Mouse (Mus musculus) gonadal fat pad, adult 2 months (tissue): ENCODE results near the gene Syne3. TPM values are rescaled to one million over a fixed set of nuclear protein-coding genes. Genes with fewer than 3 reads are reported as not detected.

Experiments
- DNase-seq: peaks from one replicate; pipeline ENCODE4 v3.0.0-alpha.2; 2012; ENCODE audit warnings: low read depth
- polyA plus RNA-seq: library from polyadenylated mRNA; depleted of rRNA; stranded (reverse); fragments of >200 nt; gene quantifications from 2 replicates; pipeline ENCODE4 v1.2.3, GENCODE M21; 2012

Syne3 gene
- polyA plus RNA-seq, 1 experiment, result 3.4 TPM

DNA sequence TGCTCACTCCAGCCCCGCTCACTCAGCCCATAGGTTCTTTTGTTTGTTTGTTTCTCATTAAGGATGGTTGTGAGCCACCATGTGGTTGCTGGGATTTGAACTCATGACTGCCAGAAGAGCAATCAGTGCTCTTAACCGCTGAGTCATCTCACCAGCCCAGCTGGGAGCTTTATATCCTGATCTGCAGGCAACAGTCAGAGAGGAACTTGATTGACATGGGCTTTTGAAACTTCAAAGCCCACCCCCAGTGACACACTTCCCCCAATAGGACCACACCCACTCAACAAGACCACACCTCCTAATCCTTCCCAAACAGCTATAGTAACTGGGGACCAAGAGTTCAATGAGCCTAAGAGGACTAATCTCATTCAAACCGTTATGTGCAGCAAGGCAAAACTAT lies 85.1 kb downstream of the Syne3 start:
- DNase-seq, result no peak

DNA sequence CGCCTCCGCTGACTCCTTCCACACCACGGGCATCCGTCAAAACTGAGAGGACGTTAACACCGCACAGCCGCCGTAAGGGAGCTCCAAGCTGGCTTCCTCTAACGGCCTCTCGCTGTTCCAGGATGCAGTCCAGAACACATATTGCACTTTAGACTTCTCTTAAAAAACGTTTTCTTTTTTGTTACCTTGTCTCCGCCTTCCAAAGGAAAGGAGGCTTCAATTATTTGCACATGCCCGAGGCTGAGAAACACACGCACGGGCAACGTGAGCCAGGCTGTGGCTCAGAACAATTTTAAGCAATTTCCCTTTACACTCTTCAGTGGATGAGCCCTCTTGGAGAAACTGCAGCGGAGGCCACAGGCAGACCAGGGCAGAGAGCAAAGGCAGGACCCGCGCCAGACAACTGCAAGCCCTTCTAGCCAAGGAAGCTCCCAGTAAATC lies 85.6 kb downstream of the Syne3 start:
- DNase-seq, result no peak

DNA sequence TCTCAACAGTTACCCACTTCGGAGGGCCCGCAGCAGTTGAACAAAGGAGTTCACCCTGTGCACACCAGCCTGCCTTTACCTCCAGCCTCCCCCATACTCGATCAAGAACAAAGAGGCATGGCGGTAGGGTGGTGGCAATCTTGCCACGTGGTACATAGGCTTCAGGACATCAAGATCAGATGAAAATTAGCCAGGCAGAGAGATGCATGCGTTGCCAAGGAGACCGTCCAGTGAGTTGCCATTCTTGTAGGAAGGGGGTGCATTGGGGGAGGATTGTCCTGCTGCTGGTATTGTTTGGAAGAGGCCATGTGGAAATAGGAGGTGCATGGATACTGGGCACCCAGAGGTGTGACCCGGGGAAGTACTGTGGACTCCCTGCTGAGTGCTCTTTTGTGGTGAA lies 87.0 kb downstream of the Syne3 start:
- no peak for DNase-seq

DNA sequence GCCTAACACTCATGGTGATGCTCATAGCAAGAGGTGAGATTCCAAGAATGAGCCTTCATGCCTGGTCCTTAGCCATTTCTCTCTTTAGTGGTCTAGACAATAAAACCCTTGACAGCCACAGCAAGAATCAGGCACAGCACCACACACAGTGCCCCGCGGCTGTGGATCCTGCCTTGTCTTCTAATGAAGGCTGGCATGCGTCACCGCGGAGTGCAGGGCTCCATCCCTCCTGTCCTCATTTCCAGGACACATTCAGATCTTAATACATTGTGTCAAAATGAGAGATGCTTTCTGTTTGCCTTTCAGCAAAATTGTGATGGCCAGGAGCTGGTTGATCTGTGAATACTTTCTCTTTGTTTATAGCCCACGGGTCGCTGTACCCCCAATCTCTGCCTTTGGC lies 88.5 kb downstream of the Syne3 start:
- no peak for DNase-seq

DNA sequence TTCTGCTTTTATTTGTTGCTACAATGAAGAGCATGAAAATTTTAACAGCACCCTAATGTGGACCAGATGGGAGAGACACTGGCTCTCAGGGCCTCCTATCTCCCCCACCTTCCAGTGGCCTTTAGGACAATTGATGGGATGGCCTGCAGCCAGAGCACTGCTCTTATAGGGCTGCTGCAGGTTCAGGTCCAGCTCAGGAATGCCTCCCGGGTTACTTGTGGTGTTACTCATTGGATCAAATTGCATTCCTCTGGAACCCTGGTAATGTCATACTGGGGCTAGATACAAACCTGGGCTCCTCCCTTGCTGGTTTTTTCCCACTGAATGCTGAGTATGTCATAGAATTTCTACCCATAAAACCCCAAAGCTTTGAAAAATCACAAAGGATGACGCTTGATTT lies 90.4 kb downstream of the Syne3 start:
- DNase-seq, result no peak

DNA sequence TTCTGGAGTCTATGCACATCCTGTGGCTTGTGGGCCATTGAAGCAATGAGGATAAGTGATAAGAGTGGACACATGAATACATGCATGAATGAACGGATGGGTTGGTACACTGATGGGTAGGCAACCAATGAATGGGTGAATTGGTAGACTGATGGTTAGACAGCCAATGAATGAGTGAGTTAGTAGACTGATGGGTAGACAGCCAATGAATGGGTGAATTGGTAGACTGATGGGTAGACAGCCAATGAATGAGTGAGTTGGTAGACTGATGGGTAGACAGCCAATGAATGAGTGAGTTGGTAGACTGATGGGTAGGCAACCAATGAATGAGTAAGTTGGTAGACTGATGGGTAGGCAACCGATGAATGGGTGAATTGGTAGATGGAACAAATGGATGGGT lies 91.7 kb downstream of the Syne3 start:
- DNase-seq, result no peak

DNA sequence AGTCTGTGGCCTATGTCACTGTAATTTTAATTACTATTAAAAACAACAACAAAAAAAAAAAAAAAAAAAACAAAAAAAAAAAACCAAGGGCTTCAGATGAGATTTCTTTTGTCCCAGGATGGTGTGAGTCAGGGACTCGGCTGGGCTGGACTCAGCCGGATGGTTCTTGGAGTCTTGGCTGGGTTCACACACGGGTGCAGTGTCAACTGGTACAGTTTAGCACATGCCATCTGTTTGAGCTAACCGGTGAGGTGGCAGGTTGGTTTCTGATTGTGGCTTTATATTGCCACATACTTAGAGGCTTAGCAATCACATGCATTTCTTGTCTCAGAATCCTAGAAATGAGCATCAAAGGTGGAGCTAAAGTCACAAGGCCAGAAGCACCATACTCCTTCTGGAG lies 92.3 kb downstream of the Syne3 start:
- DNase-seq, result no peak

DNA sequence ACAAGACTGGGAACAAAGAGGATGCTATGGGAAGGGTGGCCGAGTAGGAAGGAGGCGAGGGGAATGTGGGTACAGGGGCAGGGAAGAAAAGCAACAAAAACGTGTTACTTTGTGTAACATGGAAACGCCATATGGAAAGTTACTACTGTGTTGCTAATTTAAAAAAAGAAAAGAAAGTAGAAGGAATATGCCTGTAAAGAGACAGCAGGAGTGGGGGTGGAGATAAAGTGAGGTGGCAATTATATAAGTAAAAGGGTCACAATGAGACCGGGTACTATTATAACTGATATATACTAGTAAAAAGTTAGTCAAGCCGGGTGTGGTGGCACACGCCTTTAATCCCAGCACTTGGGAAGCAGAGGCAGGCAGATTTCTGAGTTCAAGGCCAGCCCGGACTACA lies 92.8 kb downstream of the Syne3 start:
- DNase-seq, result no peak

DNA sequence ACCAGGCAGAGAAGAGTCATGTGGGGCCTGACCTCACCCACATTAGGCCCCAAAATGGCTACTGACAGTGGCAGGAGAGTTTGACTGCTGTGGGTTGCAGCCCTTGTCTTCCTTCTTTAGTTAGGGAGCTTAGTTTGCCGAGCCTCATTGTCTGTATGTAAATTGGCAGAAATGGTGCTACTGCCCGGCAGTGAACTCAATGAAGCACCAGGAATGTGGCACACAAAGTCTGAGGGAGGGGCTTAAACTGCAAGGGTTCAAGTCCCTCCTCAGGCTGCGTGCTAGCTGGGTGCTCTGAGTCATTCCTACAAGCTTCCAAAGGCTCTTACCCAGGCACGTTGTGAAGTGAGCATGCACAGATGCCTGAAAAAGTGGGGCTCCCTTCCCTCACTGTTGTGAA lies 93.9 kb downstream of the Syne3 start:
- no peak for DNase-seq

DNA sequence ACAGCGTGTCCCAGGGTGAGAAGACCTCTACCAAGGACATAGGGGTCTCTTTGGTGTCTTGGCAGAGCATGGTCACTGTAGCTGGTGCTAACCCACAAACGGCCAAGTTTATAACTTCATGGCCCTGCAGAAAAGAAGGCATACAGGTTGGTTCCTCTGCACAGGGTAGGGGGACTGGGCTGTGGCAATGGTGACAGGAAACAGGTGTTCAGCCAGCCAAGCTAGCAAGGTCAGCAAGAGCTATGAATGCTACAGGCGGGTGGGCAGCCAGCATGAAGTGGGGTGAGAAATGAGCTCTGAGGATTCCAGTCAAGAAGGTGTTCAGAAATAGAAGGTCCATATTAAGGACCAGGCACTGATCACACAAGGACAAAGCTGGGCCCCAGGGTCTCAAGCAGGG lies 96.6 kb downstream of the Syne3 start:
- no peak for DNase-seq

DNA sequence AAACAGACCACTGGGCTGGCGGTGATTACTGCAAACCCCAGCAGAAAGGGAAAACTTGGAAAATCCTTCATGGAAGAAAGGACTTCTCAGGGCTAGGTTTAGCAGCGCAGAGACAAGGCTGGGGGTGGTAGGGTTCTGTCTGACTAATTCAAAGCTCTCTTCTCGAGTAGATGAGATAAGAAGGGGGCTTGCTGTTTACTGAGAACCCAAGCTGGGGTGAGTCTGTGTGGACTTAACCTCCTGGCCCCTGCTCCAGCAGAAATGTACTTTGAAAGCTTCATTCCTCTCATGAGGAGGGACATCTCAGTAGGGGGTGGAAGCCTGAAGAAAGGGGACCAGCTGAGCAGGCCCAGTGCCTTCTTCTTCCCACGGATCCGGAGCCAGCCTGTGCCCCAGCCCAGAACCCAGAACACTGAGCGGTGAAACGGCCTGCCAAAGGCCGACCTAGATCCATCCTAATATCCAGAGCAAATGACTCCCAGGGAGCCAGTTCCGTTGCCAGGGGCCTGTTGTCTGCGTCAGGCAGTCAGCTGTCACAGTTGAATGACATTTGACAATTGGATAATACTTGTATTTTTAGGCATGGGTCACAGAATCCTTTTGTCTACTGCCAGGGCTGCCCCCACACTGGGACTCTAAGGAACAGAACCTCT lies 97.2 kb downstream of the Syne3 start:
- no peak for DNase-seq

DNA sequence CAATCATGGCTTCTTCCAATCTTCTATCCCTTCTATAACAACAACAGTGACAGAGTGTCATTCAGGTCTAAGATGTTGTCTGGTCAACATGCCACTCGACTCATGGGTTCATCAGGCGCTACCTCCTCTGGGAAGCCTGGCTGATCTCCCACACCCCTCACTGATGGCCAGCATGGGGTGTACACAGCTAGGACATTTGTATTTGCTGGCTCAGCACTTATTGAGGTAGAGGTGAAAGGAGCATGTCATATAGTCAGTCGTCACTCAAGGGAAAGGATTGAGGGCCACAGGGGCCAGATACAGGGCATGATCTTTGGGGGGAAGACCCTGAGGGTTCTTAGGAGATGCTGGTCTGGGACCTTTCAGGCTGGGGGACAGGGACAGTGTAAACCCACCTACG lies 99.9 kb downstream of the Syne3 start:
- DNase-seq, result no peak

DNA sequence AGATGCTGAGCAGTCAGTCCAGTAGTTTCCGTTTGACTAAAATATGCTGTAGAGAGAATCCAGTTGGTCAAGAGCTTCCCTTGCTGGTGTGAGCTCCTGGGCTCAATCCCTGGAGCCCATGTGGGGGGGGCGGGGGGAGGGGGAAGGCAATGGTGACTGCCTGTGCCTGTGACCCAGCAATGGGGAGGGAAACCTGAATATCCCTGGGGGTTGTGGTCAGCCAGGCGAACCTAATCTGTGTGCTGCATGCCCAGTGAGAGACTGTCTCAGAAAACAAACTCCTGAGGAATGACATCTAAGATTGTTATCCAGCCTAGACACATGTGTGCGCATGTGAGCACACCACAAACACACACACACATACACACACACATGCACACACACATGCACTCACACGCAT lies 100.6 kb downstream of the Syne3 start:
- DNase-seq, result no peak

DNA sequence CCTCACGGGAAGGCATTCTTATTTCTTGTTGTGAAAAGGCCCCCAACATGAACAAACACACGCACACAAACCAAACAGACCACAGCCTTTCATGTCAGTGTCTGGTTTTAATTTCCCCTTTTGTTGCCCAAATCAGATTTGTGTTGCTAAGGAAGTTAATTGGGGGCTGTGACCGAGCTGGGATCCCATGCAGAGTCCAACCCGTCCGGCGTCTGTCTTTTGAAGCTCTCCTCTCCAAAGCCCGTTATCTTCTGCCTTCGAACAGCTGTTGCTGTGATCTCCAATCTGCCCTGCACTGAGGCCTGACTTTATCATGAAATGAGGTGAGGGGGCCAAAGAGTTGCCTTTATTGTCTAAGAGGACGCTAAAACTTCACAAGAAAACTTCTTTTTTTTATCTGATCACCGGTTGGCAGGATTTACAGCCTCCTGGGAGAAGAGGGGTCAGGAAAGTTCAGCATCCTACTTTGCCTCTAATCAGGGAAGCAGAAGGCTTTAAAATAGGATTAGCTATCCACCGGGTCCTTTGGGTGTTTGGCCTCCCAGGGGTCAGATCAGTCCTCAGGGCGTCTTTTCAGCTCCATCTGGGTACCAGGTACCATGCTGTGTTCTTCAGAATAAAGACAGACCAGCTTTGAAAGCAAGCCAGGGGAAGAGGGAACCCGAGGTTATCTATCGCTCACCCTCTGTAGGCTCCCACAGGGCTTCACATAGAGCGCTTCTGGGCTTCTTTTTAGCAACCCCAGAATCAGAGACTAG lies 101.4 kb downstream of the Syne3 start:
- no peak for DNase-seq

DNA sequence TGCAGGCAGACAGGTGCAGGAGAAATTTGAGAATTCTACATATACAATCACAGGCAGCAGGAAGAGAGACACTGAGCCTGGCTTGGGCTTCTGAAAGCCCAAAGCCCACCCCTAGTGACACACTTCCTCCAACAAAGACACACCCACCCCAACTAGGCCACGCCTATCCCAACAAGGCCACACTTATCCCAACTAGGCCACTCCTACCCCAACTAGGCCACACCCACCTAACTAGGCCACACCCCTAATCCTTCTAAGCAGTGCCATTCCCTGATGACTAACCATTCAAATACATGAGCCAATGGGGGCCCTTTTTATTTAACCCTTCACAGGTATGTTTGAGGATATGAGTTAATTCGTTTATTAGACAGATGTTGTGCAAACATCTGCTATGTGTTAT lies 102.5 kb downstream of the Syne3 start:
- no peak for DNase-seq

DNA sequence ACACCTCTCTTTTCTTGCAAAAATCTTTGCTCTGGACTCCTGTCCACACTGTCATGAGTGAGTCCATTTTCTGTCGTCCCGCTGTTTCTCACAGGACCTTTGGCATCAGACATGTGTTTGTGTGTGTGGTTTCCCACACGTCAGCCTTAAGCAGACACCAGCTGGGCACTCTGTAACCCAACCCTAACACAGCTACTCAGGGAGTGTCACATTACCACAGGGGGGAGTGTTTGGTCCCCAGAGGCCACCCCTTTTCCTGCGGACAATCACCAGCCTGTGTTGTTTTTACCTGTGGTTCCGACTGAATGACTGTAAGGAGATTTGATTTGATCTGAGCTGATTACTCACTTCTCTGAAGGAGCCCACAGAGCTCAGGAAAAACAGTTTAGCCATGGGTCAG lies 105.5 kb downstream of the Syne3 start:
- no peak for DNase-seq

DNA sequence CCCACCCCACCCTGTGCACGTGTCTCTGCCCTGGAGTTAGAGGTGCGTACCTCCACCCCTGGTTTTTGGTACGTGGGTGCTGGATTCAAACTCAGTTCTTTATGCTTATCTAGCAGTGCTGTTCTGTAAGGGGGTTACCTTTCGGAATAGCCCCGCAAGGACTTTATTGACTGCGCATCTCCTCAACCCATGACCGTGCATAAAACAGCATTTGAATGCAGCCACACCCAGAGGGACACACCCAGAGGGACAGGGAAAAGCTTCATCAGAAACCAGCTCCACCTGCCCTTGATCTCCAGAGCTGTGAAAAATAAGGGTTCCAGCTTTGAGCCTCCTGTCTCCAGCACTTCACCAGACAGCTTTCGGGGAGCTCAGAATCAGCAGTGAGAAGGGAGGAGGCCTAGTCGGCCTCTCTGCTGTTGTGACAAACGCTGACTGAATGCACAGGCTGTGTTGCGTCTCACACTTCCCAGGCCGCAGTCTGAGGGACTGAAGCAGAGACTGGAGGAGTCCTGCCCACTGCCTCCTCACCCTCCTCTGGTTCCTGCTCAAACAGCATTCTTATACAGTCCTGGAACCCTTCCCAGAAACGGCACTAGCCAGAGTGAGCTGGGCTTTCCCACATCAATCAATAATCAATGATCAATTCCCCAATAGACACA lies 107.1 kb downstream of the Syne3 start:
- DNase-seq, result no peak

DNA sequence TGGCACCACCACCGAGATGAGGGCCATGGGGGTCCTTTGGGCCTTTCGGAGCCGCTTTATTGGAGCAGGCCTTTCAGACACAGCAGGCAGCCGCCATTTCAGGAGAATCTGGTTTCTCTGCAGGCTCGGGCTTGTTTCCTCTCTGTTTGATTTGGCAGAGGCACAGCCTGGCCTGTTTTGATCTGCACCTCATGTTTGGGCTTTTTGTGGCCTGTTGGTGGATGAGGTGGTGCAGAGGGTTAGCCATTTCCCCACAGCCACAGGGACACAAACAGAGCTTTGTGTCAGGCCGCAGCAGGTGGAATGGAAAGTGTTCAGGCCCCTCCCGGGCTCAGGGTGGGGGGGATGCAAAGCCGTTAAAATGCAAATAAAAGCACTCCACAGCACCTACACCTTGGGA lies 108.3 kb downstream of the Syne3 start:
- peak; percentile 51 for DNase-seq

DNA sequence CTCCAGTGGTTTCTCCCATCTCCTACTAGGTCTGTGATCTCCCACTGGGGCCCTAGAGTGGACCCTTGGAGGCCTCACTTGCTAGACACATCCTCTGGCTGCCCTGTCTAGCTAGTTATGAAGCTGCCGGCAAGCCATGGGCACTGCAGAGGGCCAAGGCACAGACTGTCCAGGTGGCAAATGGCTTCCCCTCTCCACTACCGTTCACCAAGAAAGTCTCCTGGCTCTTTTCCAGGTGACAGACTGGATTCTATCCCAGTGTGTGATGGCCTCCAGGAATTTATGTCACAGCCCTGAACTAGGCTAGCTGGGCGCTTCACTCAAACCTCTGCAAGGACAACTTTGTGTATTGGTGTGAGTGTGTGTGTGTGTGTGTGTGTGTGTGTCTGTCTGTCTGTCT lies 109.8 kb downstream of the Syne3 start:
- no peak for DNase-seq

DNA sequence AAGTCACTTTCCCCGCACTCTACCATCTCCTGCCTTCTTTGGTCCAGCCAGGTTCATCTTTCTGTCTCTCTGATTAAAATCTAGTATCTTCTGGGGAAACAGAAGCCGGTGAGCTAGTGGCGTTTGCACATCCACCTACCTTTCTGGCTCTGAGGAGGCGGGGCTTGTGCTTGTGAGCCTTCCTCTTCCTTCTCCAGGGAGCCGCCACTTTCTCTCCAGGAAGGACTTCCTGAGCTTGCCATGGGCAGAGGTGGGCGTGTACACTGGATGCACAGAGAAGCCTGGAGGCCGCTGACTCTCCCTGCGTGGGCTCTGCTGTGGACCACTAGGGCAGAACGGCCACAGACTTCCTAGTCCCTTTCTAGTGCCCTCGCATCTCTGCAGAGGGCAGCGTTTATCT lies 110.4 kb downstream of the Syne3 start:
- DNase-seq, result no peak

DNA sequence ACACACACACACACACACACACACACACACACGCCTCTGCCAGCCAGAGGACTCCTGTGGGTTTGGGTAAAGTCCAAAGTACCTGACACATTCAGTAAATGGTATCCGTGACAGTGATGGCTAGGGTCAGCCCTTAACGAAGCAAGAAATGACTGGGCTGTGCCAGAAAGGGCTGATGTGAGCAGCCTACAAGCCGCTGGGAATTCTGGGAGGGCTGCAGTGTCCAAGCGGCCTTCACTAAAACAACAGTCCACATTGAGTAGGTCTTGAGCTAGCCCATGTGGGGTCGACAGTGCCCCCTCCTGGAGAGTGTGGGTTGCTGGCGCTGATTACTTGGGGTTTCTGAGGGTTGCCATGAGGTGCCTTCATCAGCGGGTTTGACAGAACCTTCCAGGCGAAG lies 110.9 kb downstream of the Syne3 start:
- DNase-seq, result no peak

DNA sequence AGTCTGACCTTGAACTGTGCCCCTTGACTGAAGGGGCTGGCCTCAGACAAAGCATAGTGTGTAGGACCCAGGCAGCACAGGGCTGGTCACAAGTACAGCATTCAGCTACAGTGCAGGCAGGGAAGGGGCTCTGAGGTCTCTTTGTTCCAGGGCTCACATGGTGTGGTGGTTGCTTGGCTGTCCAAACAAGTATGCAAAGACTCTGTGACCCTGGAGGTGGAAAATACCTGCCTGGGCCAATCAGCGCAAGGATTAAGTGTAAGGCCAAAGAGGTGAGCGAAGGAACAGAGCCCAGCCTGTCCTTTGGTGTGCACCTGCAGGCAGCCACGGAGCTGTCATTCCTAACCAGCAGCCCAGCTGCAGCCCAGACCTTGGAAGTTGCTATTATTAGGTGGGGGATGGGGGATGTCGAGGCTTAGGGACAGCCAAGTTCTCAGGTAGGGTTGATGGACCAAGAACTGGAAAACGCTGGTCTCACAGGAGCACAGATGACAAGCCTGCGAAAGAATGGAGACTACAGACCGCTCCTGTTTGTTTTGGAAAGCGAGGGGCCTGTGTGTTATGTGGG lies 112.5 kb downstream of the Syne3 start:
- DNase-seq, result no peak

DNA sequence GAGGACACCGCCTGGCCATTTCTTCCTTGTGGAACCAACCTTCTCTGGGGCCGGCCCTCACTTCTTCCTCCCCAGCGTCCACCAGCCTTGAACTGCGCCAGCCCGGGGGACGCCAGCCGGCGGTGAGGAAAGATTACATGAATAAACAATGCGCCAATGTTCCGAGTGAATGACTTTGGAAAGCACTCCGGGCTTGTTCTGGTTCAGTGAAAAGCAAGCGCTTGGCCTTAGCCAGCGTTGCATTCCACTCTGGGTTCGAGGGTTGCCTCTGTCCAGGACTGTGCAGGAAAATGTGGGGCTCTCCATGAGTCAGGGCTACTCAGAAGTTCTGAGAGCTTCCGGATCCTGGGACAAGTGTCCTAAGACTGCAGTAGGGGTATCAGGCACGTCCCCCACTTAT lies 113.0 kb downstream of the Syne3 start:
- no peak for DNase-seq
